Mouse (Mus musculus) kidney, adult 9 months (tissue): ENCODE measurements at regions not wholly inside any gene's neighbourhood (a gene's known extent, or its start where the extent isn't known, plus 50 kb on each side); places are given as distances from the start of the nearest gene placed in this dataset.
A peak's percentile ranks its signal among the peaks of the same experiment; 100 is the strongest.
"Not testable (repeated sequence)": the region's sequence is repeated elsewhere in the genome, so short reads cannot be mapped to it uniquely, and the experiment has no call there.

Experiments used
- DNase-seq: peaks from one replicate; pipeline ENCODE4 v3.0.0; 2022

DNA sequence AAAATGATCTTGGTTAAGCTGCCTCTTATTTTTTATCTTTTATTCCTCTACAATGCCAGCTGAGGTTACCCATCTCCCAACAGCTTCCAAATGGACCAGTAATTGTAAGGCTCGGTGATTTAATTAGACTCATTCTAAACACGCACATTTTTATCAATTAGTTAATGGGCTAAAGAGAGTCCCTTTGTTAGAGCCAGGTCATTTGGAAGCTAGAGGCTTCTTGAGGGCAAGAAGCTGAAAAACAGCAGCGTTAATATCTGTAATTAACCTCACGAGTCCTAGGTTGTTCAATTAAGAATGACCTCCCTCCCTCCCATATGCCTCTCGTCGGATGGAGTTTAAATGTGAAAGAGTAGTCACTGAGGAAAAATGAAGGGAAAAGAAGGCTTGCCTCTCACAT lies 66.5 kb downstream of the Otx2 start:
- DNase-seq = no peak

DNA sequence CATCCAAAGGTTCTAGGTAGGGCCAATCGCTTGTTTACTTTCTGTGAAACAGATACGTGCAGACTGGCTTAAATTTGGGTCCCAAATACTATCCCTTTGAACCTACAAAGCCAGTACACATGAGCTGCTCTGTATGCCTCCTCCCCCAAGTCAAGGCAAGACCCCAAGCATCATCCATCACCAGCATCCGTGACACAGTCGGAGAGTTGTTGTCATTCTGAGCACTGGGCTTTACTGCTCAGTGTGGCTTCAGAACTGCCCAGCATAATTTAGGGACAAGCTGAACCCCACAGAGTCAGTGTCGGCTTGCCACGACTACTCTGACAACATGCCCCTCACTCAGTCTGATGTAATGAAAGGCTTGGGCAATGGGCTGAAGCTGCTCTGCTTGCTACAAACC lies 70.1 kb downstream of the Otx2 start:
- DNase-seq = no peak

DNA sequence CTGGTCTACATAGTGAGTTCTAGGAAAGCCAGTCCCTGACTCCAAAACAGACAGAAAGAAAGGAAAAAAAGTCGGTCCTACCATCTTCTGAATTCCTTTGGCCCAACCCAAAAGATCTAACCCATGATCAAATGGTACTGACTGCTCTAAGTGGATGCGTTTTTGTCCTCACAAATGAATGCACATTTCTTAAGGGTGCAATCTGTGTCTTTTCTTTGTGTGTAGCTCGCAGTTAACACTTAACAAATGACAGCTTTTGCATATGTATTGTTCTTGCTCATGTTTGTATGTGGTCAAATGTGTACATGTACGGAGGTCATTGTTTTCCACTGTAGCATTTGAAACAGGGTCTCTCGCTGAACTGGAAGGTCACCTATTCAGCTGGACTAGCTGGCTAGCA lies 79.3 kb downstream of the Otx2 start:
- no peak for DNase-seq

DNA sequence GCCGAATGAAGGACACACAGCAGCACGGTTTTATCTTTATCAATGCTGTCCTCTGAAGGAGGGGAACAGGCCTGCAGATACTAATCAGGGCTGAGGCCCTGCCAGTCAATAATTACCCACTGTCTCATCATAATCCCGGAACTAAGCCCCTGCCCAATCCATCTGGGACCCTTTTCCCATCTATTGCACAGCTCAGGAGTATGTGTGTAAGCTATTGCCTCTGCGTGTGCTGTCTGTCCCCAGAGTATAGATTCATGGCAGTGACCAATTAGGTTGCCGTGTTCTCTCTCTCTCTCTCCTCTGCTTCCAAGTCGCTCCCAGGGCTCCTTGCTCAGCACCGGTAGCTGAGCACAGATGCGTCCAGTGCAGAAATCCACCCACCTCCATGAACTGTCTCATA lies 80.3 kb downstream of the Otx2 start:
- DNase-seq = no peak

DNA sequence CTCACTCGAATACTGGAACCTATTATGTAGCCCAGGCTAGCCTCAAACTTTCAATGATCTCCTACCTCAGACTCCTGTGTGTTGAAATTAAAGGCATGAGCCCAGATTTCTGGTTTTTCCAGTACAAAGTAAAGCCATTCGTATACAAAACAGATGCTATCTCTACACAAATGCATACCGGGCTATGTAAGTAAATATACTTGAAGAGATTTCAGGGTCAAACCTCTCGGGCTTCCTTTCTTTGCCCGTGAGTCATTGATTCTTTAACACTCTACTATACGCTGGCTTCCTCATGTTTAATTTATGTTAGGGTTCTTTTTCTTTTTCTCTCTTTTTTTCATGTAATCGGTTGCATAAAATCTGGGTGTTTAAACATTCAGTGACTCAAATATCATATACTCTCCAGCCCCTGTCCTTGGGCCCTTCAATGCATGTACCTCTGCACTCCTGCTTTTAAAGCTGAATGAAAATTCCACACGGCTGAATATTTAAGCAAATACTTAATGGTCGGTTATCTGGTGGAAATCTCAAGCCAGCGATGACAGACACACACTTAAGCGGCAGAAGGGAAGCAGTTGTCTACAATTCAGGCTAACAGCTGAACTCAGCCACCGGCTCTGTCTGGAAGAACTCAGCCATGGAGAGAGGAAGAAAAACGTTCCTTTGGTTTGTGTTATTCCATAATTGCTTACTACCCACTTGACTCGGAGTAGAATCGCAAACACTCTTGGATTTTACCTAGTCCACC lies 82.0 kb downstream of the Otx2 start:
- no peak for DNase-seq

DNA sequence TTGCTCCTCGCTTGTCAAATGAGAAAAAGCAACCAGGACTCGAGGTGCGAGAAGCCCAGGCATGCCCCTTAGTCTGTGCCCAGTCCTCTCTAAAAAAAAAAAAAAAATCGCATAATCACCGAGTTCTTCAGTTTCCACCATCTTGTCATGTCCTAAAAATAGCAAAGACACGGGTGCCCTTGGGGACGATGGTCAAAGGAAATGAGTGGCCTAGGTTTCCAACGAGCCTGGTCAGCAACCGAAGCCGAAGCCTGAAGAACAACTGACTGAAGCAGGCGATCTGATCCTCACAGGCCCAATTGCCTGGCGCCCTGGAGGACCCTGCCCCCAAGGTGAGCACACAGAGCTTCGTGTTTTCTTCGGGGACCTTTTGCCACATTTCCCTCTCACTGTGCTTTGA lies 83.2 kb downstream of the Otx2 start:
- peak; percentile 2 for DNase-seq

DNA sequence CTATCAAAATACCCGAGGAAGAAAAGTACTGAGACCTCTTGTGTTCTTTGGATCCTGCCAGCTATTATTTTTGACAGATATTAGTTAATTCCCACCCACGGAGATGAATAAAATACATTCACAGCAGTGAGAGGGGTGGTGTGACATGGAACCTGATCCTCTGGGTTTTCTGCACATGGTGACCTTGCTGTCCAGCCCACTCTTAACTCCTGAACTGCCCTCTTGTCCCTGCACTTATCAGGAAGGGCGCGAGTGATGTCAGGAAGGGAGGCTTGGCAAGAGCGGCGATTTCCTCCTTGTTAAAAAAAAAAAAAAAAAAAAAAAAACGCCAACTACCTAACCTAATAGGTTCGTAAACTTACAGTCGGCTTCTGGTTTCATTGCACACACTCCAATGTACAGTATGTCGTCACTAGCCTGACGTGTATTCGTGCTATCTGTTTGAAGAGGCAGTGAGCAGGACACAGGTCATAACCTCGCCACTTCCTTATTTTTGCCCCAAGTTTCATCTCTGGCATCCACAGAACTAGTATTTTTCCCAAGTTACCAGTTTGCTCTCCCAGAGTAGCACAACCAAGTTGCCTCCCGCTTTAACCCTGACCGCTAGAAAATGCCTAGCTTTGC lies 83.8 kb downstream of the Otx2 start:
- DNase-seq = no peak

DNA sequence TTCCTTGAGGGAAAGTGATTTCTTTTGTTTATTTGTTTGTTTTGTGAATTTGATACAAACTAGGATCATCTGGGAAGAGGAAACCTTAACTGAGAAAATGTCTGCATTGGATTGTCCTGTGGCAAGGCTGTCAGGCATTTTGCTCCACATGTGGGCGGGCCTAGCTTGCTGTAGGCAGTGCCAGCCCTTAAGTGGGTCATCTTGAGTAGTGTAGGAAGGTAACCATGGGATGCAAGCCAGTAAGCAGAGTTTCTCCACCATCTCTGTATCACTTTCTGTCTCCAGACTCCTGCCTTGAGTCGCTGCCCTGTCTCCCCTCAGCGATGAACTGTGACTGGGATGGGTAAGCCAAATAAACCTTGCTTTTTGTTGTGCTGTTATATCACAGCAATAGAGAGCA lies 87.8 kb downstream of the Otx2 start:
- DNase-seq = no peak

DNA sequence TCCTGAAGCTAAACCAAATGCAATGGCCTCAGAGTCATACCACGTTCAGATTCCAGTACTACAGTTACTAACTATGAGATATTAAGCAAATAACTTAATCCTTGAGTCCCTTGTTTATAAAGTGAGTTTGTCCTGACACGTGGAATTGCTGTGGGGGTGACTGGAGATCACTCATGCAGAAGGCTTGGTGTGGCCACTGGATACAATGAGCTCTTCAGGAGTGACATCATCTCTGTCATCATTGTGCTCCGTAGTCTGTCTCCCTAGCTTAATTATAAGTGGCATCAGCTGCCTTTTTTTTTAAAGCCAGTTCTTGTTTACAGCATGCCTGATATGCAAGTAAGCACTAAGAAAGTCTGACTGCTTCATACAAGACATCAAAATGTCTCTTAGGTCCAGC lies 89.0 kb downstream of the Otx2 start:
- no peak for DNase-seq

DNA sequence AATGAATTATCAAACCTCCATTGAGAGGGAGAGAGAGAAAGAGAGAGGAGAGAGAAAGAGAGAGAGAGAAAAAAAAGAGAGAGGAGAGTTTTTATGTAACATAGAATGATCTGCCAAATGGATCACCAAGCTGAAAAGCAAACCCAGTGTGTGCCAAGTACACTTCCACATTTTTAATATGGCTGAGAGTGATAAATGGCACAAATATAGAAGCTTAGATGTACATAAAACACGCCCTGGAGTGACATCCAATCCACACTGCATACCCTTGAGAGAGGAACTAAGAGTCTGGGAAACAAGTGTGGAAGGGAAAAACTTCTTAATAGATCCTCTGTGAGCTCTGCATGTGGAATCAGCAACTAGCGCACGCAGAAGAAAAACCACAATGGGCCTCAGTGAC lies 90.1 kb downstream of the Otx2 start:
- DNase-seq = no peak

DNA sequence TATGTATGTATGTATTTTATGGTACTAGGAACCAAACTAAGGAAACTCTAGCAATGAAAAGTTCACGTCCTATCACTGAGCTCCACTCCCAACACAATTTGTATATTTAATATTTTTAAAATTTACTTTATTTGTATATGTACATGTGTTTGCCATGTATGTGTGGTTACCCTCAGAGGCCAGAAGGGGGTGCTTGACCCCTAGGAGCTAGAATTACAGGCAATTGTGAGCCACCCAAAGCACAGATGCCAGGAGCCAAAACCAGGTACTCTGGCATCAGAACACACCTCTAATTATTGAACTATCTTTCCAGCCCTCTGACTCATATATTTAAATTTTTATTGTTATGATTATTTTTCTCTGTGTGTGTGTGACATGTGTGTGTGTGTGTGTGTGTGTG lies 91.5 kb downstream of the Otx2 start:
- peak; percentile 13 for DNase-seq

DNA sequence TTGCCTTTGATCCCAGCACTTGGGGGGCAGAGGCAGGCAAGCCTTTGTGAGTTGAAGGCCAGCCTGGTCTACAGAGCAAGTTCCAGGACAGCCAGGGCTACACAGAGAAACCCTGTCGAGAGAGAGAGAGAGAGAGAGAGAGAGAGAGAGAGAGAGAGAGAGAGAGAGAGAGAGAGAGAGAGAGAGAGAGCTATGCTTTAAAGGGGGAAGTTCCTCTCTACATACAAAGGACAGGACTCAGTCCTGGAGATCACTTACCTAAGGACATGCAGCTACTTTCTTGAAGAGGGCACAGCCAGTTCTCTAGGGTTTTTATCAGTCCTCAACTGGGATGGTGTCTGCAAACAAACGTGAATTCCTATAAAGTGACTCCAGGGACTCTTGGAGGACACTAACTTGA lies 92.3 kb downstream of the Otx2 start:
- DNase-seq = not testable (repeated sequence)

DNA sequence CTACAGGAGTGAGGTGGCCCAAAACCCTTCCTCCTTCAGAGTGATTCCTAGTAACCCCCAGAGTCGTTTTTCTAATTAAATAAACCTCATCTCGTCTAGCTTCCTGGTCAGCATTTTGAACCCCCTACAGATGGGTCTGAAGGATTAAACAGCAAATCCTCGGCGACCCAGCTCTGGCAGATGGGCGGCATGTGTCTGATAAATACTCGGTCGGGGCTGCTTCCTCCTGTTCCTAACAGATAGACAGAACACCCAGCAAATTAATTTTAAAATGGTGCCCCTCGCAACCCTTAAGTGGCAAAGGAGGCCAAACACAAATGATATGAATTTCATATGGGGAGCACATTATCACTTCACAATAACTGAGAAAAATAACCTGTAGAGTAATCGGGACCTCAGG lies 93.2 kb downstream of the Otx2 start:
- DNase-seq = no peak

DNA sequence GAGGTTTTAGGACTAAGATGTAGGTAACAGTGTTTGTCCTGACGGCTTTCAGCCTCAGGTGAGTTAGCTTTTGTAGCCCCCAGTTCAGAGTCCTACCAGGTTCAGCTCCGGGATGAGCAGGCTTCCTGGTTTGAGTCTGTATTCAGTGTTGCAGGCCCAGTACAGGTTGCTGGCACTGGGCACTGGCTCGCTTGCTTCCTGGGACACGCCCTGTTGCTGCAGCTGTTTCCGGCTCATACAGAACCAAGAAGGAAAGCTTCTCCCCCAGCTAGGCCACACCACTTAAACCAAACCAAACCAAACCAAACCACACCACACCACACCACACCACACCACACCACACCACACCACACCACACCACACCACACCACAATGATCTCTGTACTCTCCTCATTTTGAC lies 93.6 kb downstream of the Otx2 start:
- no peak for DNase-seq
